Mouse (Mus musculus): ENCODE data around the gene Gm10518. TPM values are rescaled to one million over a fixed set of nuclear protein-coding genes. Genes with fewer than 3 reads are reported as not detected.
A peak's percentile ranks its signal among the peaks of the same experiment; 100 is the strongest.
"Not testable (repeated sequence)": the region's sequence is repeated elsewhere in the genome, so short reads cannot be mapped to it uniquely, and the experiment has no call there.

The Gm10518 gene
- total RNA-seq (2021), result not detected
- long read RNA-seq, experiment 1, result 0 reads
- long read RNA-seq, experiment 2, result 0 reads

DNA sequence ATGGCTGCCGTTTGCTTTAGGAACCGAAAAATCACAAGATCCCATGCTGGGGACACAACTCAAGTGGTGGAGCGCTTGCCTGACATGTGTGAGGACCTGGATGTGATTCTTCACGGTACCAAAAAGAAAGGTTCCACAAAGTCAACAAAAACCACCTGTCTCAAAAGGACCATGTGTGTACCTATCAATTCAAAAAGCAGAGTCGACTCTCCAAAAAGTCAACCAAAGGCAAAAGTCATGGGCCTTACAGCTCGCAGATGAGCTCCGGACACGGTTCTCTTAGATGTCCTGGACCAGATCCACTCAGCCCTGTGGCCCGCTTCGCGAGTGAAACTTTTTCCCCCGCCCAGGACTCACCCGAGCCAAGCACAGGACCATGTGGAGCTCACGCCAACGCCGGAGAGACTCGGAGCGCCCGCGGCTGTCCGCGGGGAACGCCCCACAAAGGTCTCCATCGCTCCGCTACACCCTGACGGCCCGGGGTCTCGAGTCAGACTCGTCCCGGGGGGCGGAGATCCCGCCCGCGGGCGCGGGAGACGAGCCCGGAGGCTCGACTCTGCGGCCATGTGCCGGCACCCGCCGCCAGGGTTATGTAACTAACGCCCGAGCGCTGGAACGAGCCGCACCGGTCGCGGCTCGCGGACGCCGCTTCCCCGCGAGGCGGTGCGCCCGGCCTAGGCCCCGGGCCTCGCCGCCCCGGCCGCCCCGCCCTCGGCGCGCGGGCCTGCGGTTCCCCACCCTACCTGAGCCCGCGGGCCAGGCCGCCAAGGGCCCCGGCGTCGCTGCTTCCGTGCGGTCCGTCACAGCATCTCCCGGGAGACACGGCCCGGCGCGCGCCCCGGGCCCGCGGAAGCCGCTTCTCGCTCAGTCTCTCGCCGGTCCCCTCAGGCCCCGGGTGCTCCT, at the start of gene Gm10518:
Gene Gm10518 (plus strand): TSS at position 767 of the 903 bp plus-strand sequence.
- peak; percentile 5 to 33 for DNase-seq (ENCODE audit: low spot score in 2 of 2)

DNA sequence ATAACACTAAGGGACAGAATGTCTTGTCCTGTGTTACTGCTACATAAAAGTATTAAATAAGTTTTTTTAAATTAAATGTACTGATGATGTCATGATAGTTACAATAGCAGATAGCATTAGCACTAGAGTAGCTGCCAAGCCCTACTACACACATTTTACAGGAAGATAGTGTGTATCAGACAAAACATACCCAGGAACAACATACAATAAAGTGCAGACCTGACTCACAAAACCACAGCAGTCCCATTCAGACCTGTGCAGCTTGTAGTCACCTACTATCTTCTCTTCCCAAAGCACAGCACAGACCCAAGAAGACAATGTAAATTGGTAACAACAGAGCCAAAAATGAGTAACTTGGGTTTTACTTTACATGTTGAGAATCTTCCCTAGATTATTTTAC, 46.7 kb upstream of the Gm10518 start:
- DNase-seq (ENCODE audit: low spot score in 2 of 2), result no peak

DNA sequence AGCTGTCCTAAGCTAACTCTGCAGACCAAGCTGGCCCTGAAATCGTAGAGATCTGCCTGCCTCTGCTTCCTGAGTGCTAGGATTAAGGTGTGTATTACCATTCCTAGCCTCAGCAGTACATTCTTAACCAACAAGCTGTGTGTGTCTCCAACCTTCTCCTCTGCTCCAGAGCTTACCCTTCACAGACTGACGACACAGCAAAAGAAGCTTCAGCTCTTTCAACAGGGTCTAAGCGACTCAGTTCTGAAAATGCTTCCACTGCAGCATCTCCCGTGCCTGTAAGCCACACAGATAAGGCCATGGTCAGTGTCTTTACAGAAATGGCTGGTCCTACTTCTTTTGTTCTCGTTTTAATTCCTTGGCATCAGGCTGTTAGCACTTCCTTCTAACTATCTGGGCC, 43.1 kb upstream of the Gm10518 start:
- no peak for DNase-seq (ENCODE audit: low spot score in 2 of 2)

DNA sequence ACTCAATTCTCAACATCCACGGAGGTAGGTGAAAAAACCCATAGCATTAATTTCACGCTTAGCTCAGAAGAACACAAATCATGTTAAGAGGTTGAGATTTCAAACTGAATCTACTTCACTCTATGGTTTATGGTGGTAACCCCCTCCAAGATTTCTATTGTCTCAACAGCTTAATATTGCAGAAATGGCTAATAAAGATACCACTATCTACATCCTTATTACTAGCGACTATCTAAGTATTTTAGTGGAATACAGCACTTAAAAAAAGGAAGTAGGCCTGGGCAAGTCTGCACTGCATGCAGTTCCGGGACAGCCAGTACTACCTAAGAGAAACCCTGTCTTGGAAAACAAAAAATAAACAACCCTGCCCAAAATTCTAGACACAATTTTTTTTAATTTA, 42.6 kb upstream of the Gm10518 start:
- no peak for DNase-seq (ENCODE audit: low spot score in 2 of 2)

DNA sequence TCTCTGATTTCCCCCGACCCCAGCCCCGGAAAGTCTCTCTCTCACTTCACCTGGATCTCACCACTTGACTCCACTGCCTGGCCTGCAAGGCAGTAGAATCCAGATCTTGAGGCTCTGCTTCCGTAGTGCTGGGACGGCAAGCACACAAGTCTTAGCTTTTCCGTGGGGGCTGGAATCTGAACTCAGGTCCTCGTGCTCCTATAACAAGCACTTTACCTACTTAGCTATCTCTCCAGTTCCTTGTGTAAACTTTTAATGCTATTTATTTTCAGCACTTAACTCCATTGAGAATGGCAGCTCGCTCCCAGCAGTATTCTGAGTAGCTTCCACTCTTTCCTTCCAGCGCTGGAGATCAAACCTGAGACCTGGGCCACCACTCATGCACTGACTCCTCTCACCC, 26.3 kb upstream of the Gm10518 start:
- no peak for DNase-seq (ENCODE audit: low spot score in 2 of 2)

DNA sequence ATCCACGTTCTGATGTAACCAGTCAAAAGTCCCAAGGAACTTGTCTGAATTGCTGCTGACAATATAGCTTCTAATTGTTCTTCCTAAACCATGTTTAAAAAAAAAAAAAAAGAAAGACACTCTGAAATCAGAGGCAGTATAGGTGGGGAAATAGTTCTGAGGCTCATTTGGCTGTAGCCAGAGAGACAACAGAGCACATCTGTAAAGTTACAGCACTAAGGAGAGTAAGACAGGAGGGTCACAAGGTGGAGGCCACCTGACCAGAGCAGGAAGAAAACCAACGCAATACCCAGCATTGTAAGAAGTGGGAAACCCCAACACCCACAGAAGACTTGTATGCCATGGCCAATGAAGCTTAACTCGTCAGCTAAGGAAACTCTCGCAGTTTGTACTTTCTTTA, 19.1 kb upstream of the Gm10518 start:
- no peak for DNase-seq (ENCODE audit: low spot score in 2 of 2)

DNA sequence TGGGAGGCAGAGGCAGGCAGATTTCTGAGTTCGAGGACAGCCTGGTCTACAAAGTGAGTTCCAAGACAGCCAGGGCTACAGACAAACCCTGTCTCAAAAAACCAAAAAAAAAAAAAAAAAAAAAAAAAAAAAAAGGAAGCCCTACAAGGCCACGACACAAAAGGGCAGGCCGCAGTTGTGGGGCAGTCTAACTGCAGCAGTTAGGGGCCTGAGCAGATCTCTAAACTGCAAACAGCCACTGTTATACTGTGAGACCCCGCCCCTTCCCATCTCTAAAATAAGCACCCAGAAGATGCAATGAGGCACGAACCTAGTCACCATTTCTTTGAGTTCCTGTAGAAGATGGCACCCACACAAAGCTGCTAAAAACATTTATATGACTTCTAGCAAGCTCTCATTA, 17.7 kb upstream of the Gm10518 start:
- no peak for DNase-seq (ENCODE audit: low spot score in 2 of 2)

DNA sequence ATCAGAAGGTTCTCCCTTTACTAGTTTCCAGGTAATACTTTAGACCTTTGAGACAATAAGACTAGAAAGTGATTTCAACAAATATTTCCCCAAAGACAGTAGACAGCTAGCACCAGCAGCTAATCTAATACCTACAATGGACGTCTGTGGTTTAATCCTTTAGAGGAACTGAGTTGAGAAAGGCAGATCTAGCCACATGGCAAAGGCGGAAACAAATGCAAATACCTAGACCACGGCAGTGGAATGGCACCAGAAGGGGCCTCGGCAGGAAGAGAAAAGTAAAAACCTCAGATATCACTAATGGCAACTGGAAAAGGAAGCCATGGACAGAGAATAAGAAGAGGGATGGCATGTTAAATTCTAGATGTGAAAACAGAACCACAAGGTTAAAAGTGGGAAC, 15.9 kb upstream of the Gm10518 start:
- DNase-seq (ENCODE audit: low spot score in 2 of 2), result no peak

DNA sequence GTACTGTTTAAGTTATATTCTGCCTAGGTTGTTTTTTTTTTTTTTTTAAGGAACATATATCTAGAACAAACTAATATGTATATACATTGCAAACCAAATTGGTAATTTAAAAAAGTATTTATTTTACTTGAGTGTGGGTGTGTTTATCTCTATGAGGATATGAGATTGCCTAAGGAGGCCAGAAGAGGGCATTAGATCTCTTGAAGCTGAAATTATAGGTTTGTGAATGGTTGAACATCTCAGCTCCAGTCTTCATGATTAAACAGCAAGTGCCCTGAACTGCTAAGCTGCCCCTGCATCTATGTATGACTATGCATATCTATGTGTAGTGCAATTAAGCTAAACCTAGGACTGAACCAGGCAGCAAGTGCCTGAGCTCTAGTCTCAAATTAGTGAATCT, 4.4 kb upstream of the Gm10518 start:
- no peak for DNase-seq (ENCODE audit: low spot score in 2 of 2)

DNA sequence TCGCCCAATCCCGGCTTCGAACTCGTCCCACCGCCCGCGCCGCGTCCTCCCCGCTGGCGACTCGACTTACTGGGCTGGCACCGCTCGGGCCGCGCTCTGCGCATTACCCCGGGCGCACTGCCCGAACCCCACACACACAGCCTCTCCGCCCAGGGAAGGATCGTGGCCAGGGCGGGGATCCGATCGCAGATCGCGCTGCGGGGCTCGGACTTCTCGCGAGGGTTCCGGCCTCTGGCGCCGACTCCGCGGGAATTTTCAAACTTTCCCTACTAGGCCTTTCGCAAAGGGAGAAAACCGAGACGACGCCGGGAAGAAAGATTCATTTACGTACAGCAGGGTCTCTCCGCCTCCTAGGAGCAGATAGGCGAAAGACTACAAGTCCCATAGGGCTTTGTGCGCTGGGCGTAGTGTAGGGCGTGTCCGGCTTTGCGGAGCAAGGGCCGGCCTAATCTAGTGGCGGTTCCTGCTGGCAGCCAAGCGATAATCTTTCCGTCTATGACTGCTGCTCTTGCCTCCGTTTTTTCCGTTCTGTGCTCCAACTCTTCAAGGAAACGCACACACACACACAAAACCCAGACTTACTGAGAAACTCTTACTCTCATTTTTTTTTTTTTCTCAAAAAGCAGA, 450 bp downstream of the Gm10518 start, which contains the start of gene Ahctf1:
Gene Ahctf1 (minus strand): TSS at position 168 of the 627 bp plus-strand sequence.
- peak; percentile 99 for DNase-seq (ENCODE audit: low spot score in 2 of 2)

DNA sequence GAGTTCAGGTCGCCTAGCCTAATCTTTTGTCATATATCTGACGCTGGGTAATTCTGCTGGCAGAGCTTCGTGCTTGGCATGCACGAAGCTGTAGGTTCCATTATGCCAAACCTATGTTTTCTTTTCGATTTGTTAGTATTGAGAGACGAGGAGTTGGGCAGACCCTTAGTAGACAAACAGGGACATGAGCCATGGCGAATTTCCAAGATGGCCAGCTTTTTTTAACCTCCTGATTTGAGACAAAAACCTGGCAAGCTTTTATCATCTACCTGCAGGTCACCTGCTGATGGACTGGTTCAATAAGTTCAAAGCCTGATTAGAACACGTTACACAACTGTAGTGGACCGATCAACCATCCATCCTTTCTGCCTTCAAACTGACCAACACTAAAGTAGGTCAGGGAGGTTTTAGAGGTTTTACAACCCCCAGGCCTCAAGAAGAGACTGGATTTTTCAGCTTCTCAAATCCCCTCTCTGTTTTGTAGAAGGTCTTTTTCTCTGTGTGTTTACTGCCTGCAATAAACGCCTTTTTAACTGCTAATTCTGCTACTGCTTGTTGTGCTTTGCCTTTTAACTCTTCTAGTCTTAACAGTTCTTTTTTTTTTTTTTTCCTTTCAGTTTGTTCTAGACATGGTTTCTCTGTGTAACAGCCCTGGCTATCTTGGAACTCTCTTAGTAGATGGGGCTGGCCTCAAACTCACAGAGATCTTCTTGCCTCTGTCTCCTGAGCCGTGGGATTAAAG, 1.1 kb downstream of the Gm10518 start:
- DNase-seq (ENCODE audit: low spot score in 2 of 2), result peak in 1 of 2 experiments; percentile 39

DNA sequence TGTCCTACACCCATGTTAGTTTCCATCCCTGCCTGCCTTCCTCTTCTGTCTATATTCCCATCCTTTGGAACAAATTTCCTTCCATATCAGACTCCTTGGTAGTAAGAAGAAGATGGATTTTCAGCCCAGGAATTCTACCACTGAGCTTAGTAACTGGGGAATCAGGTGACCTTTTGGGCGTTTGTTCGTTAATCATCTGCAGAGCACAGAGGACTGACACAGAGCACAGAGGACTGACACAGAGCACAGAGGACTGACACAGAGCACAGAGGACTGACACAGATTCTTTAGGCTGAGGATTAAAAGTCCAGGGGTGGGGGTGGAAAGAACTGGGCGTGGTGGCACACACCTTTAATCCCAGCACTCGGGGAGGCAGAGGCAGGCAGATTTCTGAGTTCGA, 2.6 kb downstream of the Gm10518 start:
- no peak for DNase-seq (ENCODE audit: low spot score in 2 of 2)

DNA sequence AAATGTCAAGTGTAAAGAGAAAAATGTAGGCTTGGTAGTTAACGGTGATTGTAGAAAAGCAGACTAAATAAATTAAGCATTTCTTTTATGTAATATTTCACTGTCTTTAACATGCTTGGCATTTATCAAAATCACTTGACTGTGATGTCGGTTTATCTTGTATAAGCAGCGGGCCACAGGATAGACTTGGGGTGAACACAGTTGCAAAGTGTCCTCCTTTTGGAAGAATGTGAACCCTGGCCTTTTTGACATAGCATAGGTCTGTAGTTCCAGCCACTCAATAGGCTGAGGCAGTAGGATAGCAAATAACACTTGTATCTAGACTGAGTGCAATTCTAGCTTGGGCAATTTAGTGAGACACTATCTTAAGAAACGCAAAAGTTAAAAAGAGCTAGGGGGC, 4.3 kb downstream of the Gm10518 start:
- no peak for DNase-seq (ENCODE audit: low spot score in 2 of 2)

DNA sequence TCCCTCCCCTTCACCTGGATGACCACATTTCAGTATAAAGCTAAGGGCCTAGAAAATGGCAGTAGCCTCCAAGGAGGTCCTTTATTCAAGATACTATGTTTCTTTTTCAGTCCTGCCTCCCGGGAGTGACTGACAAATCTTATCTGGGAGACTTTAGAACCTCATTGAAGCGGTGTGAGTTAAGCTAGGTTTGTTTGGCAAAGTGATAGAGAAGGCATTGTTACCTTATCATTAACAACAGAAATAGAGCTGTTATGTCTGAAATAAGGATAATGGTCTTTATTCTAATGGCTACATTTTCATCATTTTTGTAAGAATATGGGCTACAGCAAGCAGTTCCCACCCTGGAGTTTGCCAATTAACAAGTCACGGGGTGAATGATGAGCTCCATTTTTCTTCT, 5.1 kb downstream of the Gm10518 start:
- DNase-seq (ENCODE audit: low spot score in 2 of 2), result no peak

DNA sequence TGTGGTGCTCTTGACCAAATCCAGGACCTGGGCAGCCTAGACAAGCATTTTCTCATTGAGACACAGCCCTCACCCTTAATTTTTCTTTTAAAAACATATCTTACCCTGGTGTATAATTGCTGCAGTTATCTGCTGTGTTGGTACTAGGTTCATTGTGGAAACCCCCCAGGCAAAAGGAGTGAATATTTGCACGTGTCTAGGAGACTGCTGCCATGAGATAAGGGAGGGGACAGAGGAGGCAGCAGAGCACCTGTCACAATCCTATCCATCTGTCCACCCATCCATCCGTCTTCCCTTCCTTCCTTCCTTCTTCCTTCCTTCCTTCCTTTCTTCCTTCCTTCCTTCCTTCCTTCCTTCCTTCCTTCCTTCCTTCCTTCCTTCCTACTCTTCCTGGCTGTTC, 10.2 kb downstream of the Gm10518 start:
- no peak for DNase-seq (ENCODE audit: low spot score in 2 of 2)

DNA sequence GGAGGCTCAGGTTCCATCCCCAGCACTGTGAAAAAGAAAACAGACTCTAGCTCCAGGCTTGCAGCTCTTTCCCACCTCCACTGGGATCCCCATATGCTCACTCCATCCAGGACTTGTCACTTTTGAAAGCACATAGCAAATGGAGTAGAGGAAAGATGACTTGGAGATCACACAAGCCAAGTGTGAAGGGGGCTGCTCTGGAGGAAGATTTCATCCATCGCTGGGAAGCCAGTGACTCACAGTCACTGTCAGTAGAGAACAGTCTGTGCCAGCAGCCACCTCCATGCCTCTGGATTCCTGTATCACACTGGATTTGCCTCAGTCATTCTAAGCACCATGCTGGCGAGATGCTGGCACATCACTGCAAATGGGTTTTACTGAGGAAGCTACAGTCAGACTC, 11.4 kb downstream of the Gm10518 start:
- DNase-seq (ENCODE audit: low spot score in 2 of 2), result no peak

DNA sequence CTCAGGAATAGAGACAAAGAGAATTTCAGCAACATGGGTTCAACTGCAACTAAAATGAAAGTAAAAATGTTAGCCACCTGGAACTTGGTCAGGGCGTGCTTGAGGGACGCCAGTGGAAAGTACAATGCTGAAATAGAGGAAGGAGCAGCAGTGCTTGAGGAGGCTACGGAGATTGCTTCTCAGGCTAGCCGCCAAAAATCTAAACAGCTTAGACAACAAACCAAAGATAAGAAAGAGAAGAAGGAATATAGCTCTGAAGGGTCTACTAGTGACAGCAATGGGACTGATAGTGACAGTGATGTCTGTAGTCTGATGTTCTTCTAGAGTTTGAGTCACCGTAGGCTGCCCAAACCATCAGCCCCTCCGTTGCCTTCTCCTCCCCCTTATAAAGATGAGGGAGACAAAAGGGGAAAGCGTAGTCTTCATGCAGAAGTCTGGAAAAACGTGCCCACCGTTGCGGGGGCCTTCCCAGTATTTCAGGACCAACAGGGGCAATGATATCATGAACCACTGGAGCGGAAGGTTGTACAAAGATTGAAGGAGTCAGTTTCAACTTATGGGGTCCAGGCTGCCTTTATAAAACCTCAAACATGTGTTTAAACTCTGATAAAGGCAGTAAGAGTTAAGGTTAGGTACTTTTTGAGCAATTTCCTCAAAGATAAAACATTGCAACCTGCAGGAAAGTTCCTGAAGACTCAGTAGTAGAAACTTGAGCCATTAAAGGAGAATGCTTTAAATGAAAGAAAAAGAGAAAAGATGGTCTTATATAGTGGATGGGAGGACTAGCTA, 15.5 kb downstream of the Gm10518 start:
- not testable (repeated sequence) for DNase-seq (ENCODE audit: low spot score in 2 of 2)

DNA sequence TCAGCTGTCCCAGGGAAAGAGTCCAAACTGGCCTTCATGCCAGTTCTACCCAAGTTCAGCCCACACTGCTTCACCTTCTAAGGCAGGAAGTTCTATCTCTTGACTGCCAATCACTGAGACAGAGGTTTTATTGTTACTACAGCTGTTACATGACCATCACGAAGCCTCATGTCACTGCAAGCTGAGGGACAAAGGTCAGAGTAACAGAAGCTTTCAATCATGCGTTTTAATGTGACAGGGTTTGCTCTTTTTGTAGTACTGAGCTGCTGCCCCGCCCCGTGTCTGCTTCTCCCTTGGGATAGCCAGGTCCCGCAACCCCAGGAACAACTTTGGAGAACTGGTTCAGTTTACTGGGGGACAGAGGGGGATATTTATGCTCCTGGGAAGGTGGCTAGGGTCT, 21.4 kb downstream of the Gm10518 start:
- no peak for DNase-seq (ENCODE audit: low spot score in 2 of 2)

DNA sequence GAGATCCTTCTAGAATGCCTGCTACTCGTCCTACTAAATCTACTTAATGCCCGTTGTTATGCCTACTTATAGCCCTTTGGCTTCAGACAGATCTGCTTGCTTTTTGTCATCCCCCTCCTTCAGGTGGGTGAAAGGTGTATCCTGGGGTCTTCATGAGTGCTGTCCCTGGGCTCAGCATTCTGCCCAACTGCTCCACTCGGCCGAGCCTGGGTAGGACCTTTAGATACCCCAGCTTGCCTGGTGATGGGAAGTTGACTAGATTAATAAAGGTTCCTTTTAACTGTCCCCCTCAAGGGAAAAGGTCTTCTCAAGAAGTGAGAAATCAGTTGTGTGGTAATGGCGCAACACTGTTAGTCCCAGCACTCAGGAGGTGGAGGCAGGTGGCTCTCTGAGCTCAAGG, 24.9 kb downstream of the Gm10518 start:
- no peak for DNase-seq (ENCODE audit: low spot score in 2 of 2)

DNA sequence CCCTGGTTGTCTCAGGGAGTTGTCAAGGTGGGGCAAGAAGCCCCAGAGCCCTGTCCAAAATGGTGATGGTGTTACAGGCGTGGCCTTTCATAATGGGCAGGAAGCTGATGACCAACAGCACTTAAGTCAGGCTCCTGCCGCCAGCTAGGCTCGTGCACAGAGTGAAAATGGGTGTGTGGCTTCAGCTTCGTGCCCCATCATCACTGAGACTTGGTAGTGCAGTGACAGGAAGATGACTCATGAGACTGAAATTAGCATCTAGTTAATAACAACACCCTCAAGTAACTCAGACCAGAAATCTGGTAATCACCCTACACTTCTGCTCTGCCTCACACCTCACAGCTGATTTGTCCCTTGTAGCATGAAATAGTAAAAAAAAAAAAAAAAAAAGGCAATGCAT, 25.7 kb downstream of the Gm10518 start:
- DNase-seq (ENCODE audit: low spot score in 2 of 2), result no peak

DNA sequence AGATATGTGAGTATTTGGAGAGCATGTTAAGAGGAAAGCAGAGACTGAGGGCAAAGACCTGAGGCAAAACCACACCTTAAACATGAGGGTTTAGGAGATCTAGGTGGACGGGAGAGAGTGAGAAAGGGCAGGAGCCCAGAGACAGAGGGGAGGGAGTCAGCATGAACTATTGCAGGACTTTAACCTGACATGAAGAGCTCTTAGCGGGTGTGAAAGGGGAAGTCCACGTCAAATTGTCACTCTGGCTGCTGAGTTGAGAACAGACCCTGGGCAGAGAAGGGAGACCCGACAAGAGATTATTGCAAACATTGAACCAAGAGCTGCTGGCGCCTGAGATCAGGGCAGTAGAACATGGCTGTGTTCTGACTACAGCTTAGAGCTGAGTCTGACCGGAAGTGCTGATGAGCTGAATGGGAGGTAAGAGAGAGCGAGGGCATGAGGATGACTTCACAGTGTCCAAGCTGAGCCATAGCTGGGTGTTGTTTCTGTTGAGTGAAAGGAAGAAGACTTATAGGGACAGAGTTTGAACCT, 29.6 kb downstream of the Gm10518 start:
- DNase-seq (ENCODE audit: low spot score in 2 of 2), result no peak
